Comparison of ENCODE assay signal across 9 mouse cellular contexts in the genomic region with DNA sequence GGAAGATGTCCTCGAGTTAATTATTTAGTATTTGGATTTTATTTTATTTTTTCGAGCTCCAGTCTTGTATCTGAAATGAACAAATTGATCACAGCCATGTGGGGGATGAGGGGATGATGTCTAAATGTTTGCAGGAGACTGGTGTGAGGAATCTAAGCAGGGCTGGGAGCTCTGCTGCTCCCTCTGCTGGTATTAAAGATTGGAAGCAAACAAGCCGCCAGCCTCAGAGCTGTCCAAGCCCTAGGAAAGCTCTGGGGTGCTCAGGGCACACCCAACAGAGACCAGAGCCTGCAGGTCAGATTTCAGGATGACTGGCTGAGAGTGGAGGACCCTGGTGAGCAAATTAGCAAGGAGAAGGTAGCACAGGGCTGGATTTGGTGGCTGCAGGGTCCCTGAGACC.
A peak's percentile ranks its signal among the peaks of the same experiment; 100 is the strongest.
DNase-seq lines count a peak whose midpoint lies in the region; ATAC-seq lines count a peak whose summit lies in the region.
"Had no signal": no experiment of that assay in that cellular context is flagged by ENCODE, and none has a peak within 500 bp of the region (broad histone marks: within the 10 kb centered on the region; RNA-seq: fewer than 3 reads in every experiment).

No protein-coding gene starts in this region.

- WGBS in midbrain, embryonic 11.5 days: 7% methylated on average over 3 of the region's 3 CpGs

- no peaks in the 10 kb centered on the region for H3K36me3 ChIP-seq in midbrain, embryonic 11.5 days (ENCODE audit: control insufficient read depth, insufficient read depth, low read length)

- no peak overlapping the region for H3K27ac ChIP-seq in midbrain, embryonic 11.5 days (ENCODE audit: low read depth, low read length)

- H3K27me3 ChIP-seq in midbrain, embryonic 11.5 days (ENCODE audit: control insufficient read depth, insufficient read depth, low read length): no peaks in the 10 kb centered on the region

- no peak overlapping the region for H3K4me3 ChIP-seq in midbrain, embryonic 11.5 days (ENCODE audit: low read depth, low read length)
- H3K4me3 ChIP-seq: erythroblast, embryonic 14.5 days had no signal

- ATAC-seq in midbrain, embryonic 11.5 days (ENCODE audit: low FRiP score): peak; percentile 65; the same call in 1 of the 2 replicates

- DNase-seq in right cerebral cortex, adult 18-20 months: peak; percentile 46
- DNase-seq in right cerebral cortex, postnatal 36 days (ENCODE audit: low spot score in 2 of 2): no peak
- peak; percentile 50 for DNase-seq in adrenal gland, postnatal 14 days
- peak; percentile 60 for DNase-seq in embryo, embryonic 9.5 days (ENCODE audit: extremely low spot score)
- peak; percentile 35 to 38 for DNase-seq in heart, postnatal 36 days
- peak; percentile 29 for DNase-seq in layer of hippocampus, adult 9-10 months (ENCODE audit: low spot score)
- DNase-seq in midbrain, embryonic 11.5 days (ENCODE audit: low spot score, missing footprints): peak; percentile 92
- DNase-seq in testis, postnatal 10 days (ENCODE audit: low spot score): peak; percentile 51

- no peak overlapping the region for H3K9ac ChIP-seq in midbrain, embryonic 11.5 days (ENCODE audit: low read length)

- intact Hi-C loops in heart, postnatal 36 days (cut with DNase I): loop anchor here (1.0 to 10.0 kb wide), 5 partner anchors 99 to 733 kb away; no protein-coding TSS in a partner anchor

- H3K4me2 ChIP-seq in midbrain, embryonic 11.5 days: no peak overlapping the region

- no peaks in the 10 kb centered on the region for H3K4me1 ChIP-seq in midbrain, embryonic 11.5 days (ENCODE audit: control insufficient read depth, insufficient read depth, low read length)

- no peaks in the 10 kb centered on the region for H3K9me3 ChIP-seq in midbrain, embryonic 11.5 days (ENCODE audit: control insufficient read depth, low read length)

Comparison
In these comparisons a context has a peak if more than half of its experiments do, and no peak if none do; other contexts are left out.
1. DNase-seq: peak in right cerebral cortex, adult 18-20 months (single experiment), adrenal gland, postnatal 14 days (single experiment), embryo, embryonic 9.5 days (single experiment), heart, postnatal 36 days (2 of 2), layer of hippocampus, adult 9-10 months (single experiment), midbrain, embryonic 11.5 days (single experiment) and testis, postnatal 10 days (single experiment); none in right cerebral cortex, postnatal 36 days (0 of 2).